Mouse (Mus musculus) ovary, adult 18-20 months (tissue): ENCODE data around the gene Yipf6.
"Not testable (repeated sequence)": the region's sequence is repeated elsewhere in the genome, so short reads cannot be mapped to it uniquely, and the experiment has no call there.

Source experiments
- DNase-seq: peaks from one replicate; pipeline ENCODE4 v3.0.0; 2022; ENCODE audit warnings: low spot score, mixed read lengths

Gene Yipf6

DNA sequence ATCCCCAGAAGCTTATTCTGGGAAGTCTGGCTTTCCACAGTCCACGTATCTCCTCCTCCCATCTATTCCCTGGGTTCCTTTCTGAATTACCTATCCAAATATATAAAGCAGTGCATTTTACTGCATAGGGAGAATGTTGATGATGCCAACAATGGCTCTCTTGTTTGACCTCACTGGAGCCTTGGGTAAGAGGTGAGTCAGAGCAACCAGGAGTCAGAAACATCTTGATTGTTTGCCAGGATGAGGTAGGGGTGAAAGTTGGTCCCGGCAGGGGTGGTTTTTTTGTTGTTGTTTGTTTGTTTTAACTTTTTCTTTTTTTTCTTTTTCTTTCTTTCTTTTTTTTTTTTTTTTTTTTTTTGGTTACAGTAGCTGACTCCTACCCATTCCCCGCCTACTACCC is at the start of gene Yipf6:
TSS of gene Yipf6 (plus strand) at position 216 of the 400 bp plus-strand sequence.
- DNase-seq, result no peak

DNA sequence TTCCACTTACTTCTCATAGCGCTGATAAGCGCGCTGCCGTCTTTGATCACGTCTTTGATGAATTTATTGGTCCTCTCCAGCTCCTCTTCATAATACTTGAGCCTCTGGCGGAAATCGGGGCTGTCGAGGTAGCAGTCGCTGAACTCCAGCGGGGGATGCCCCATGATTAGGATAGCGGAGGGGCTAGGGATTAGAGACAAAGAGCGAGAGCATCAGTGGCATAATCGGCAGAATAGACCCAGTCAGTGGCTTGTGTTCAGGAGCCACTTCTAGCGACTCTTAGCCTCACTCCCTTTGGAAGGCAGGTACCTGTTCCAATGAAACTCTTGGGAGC is 46.1 kb upstream of the Yipf6 start:
- no peak for DNase-seq

DNA sequence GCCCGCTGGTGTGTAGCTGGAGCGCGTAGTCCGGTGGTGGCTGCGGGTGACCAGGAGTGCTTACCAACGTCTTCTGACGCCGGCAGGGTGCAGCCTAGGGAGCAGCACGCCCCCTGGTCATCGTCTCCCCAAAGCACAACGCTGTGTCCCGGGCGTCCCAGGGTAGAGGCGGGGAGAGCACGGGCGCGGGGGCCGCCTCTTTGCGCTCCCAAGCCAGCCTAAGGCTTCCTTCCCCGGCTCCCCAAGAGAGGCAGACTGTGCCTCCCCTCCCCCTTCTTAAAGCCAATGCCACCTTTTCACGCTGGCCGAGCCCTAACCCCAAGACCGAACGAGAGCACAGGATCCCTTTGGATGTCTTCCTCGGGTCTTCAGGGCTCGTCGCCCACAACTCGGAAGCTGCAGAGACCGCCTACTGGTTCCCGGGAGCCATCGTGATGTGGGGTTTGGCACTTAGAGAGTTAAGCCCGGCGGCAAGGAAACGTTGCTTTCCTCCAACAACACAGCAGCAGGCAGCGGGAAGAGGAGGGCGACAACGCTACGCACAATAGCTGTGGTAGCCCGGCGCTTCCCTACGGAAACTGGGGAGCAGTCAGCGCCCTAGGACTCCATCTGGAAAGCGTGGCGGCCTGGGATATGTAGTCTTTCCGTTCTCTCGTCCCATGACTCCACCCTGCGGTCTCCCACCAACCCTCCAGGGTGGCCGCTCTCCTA is 45.6 kb upstream of the Yipf6 start, which contains the start of gene Ophn1:
TSS of gene Ophn1 (minus strand) at position 620 of the 711 bp plus-strand sequence.
- peak; percentile 70 for DNase-seq

DNA sequence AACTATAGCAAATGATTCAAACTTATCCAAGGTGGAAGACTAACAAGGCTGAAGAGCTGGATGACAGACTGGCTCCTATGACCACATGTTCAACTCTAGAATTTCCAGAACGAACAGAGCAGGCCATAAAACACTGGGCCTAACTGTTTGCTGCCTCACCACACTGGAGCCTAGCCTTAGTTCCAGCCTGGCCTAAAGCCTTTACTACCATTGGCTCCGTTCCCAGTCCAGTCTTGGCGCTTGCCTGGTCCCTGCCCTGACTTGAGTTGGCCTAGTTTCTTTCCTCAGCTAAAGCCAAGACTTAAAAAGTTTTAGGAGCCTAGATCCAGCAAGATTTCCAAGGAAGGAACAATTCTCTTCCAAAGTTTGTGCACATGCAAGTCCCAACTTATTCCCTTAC is 37.8 kb upstream of the Yipf6 start:
- peak; percentile 21 for DNase-seq

DNA sequence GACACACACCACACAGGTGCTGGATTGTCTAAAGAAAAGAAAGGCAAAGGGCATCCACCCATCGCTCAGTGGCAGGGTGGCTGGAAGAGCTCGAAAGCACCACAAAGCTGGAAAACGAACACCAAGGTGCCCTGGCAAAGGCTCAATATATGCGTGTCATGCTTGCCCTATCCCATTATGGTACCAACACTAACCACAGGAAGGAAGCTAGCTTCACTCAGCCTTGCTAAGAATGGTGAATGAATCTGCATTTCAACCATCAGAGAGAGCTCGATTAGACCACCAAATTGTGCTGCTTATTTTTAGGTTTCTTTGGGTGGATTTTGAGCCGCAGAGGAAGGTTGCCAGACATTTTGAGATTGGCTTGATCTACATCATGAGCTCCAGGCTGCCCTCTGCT is 31.9 kb upstream of the Yipf6 start:
- DNase-seq, result no peak

DNA sequence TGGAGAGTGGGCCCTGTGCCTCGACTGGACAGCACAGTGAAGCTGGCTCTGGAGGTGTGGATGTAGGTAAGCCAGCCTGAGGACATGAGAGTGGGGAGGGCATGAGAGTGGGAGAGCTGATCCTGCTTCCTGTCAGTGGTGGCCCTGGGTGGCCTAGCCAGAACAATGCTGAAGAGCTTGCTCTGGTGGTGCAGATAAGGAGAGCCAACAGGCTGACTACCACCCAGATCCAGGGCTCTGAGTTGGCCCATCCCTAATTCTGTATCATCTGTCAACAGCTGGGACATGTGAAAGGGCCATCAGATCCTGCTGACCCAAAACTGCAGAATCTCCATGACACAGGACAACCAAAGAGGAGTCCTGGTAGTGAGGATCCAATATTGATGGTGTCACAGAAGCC is 27.2 kb upstream of the Yipf6 start:
- DNase-seq, result no peak

DNA sequence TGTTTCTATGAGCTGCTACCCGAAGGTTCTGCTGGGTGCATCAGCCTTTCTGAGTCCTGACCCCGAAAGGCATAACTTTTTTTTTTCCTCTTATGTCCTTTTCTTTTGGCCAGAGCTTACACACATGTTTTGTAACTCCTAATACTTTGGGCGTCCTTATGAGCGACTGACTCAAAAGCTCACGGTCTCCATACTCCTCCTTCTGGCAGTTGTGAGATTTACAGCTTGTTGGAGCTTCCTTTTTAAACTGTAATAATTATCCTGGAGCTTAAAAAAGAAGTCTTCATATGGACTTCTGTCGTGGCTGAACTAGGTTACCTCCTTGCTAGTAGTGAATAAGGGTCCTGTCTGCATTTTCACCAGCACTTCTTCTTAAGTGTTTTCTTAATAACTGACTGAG is 16.7 kb upstream of the Yipf6 start:
- DNase-seq, result no peak

DNA sequence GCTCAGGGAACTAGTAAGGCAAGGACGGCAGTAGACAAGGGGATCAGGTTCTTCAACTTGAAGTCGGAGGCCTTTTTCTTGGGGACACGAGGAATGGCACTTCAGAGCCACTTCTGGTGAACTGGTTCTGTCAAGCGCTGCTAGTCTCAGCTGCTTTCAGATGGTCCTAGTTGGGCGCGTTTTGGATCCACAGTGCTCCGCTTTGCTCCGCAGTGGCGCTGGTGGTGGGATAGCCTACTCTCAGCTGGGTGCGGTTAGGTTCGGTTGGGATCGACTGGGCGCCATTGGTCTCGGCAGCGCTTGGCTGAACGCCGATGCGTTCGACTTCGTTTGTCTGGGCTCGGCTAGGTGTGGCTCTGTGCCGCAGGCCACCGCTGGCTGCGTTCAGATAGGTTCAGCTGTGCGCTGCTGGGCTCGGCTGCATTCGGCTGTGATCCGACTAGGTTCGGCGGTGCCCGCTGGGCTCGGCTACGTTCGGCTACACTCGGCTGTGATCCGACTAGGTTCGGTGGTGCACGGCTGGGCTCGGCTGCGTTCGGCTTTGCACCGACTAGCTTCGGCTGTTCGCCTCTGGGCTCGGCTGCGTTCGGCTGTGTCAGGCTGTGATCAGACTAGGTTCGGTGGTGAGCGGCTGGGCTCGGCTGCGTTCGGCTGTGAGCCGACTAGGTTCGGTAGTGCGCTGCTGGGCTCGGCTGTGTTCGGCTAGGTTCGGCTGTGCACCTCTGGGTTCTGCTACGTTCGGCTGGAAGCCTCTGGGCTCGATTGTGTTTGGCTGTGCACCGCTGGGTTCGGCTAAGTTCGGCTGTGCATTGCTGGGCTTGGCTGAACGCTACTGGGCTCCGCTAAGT is 815 bp downstream of the Yipf6 start:
- peak; percentile 91 for DNase-seq

DNA sequence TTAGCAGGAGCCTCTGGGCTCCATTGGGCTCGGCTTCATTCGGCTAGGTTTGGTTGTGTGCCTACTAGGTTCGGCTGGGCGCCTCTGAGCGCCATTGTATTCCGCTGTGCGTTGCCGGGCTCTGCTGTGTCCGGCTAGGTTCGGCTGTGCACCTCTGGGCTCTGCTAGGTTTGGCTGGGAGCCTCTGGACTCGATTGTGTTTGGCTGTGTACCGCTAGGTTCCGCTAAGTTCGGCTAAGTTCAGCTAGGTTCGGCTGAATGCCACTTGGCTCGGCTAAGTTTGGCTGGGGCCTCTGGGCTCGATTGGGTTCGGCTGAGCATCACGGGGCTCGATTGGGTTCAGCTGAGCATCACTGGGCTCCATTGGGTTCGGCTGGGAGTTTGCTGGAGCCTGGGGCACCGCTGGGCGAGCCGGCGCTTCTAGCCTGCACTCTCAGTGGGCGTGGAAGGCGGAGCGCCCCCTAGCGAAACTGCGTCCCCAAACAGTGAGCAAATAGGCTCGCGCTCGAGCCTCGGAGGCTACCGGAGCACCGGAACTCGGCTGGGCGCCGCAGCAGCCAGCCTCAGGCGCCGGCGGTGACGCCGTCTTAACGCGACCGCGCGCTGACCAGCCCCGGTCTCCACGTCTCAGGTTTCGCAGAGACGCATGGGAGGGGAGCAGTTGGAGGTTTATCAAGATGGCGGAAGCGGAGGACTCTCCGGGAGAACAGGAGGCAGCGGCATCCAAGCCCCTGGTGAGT is 1.6 kb downstream of the Yipf6 start:
- DNase-seq, result peak; percentile 87

DNA sequence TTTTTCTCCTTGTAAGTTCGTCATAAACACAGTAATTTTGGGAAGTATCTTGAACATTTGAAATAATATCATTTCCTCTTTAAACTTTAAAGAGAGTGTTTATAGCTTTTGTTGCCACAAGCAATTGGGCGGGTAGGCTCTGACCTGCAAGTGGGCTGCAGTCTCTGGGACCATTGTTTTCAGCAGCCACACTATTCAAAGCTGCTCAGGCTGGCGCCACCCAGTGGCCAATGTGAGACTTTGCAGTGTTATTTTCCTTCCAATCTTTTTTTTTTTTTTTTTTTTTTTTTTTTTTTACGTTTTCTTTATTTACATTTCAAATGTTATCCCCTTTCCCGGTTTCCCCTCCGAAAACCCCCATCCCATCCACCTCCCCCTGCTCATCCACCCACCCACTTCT is 17.8 kb downstream of the Yipf6 start:
- DNase-seq, result no peak

DNA sequence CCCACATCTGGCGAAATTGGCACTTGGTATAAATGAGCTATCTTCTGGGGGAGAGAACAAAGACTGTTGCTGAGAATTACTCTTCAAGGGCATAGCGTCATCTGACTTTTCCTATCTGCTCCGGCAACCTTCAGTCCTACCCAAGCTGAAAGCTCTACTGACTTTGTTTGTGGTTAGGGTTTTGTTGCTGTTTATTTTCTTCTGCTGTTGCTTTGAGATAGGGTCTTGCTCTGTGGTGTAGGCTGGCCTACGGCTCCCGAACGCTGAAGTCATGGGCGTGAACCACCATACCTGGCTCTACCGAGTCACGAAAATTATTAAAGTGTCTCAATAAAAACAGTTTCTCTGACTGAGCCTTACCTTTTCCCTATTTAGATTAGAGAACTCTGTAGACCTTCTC is 22.2 kb downstream of the Yipf6 start:
- DNase-seq, result no peak

DNA sequence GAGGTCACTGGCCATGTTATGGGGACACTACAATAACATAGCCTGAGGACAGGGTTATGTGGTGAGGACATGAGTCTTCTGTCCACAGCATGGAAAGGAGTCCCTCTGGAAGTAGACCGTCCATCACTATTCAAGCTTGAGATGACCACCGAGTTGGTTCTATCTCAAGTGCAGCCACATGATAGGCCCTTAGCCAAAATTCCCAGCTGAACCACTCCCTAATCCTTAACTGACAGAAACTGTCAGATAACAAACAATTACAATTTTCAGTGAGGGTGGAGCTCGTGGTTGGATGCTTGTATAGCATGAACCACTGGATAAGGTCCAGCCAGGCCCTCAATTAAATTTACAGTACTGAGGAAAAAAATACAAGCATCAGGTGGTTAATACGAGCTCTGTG is 22.9 kb downstream of the Yipf6 start:
- no peak for DNase-seq

DNA sequence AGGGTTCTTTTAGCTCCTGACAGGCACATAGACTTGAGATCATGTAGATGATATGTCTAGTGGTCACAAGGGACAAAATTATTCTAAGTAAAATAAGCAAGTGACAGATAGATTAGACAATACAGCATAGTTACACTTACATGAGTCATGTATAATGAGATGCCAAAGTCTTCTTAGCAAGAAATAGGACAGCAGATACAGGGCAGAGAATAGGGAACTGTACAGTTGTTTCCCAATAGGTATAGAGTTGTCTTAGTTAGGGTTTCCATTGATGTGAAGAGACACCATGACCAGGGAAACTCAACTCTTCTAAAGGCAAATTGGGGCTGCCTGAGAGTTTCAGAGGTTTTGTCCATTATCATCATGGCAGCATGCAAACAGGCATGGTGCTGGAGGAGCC is 27.6 kb downstream of the Yipf6 start:
- DNase-seq, result no peak

DNA sequence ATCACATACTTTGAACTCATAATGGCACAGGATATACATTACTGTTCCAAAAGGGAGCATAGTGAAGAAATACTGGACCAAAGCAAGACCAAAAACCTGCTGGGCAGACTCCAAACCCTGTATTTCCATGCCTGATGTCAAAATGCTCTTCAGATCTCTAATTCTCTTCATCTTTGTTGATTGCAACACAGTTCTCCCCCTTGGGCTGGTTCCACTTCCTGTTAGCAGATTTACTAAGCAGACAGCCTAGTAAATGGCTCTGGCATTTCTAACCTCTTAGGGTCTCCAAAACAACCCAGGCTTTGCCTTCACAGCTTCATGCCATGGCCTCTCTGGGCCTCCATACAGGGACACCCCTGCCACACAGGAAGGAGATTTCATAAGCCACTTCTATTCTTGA is 28.4 kb downstream of the Yipf6 start:
- no peak for DNase-seq

DNA sequence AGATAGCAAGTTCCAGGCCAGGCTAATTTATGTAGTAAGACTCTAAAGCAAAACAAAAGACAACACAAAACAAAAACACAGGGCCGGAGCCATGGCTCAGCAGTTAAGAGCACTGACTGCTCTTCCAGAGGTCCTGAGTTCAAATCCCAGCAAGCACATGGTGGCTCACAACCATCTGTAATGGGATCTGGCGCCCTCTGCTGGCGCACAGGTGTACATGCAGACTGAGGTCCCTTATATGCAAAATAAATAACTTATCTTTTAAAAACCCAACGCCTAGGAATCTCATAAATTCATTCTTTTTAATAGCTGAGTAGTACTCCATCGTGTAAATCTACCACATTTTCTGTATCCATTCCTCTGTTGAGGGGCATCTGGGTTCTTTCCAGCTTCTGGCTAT is 50.5 kb downstream of the Yipf6 start:
- DNase-seq, result not testable (repeated sequence)

DNA sequence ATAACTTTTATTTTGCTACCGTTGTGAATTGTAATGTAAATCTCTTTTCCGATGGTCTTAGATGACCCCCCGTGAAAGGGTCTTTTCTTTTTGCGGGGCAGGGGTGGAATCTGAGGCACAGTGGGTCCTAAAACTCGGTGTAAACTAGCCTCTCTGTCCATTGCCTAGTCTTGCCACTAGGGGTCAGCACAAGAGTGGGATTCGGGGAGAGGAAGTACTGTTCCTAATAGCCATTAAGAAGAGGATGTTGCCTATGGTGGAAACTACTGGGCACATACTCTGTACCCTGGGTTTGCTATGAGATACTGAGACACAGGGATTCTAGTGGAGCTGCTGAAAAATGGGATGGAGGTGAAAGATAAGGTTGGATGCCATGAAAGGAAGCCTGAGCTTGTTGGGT is 53.5 kb downstream of the Yipf6 start:
- DNase-seq, result no peak
